Mouse (Mus musculus) limb, embryonic 10.5 days (tissue): Measurements from ENCODE around the gene Gm21887. TPM values are rescaled to one million over a fixed set of nuclear protein-coding genes. Genes with fewer than 3 reads are reported as not detected.
"Not testable (repeated sequence)": the region's sequence is repeated elsewhere in the genome, so short reads cannot be mapped to it uniquely, and the experiment has no call there.

Experiments
- DNase-seq: peaks from one replicate; pipeline ENCODE4 v3.0.0-alpha.2; 2017; ENCODE audit warnings: low spot score
- H3K27ac ChIP-seq: fragments of 300-500 bp; sonication (generic); 2 replicates; pipeline ENCODE4 v1.5.1; 2016; ENCODE audit warnings: mild to moderate bottlenecking
- H3K27me3 ChIP-seq: fragments of 300-500 bp; sonication (generic); 2 replicates; pipeline ENCODE4 v1.6.1; 2016; ENCODE audit warnings: low read depth, mild to moderate bottlenecking; ENCODE audit not compliant: poor library complexity, severe bottlenecking
- H3K36me3 ChIP-seq: fragments of 300-500 bp; sonication (generic); 2 replicates; pipeline ENCODE4 v1.6.1; 2016; ENCODE audit warnings: mild to moderate bottlenecking, moderate library complexity
- H3K4me1 ChIP-seq: fragments of 300-500 bp; sonication (generic); 2 replicates; pipeline ENCODE4 v1.6.1; 2016
- H3K4me3 ChIP-seq: fragments of 300-500 bp; sonication (generic); 2 replicates; pipeline ENCODE4 v1.5.1; 2016; ENCODE audit warnings: mild to moderate bottlenecking, moderate library complexity
- H3K9me3 ChIP-seq: fragments of 300-500 bp; sonication (generic); replicated peaks from 2 replicates; pipeline ENCODE4 v1.6.1; 2016; ENCODE audit warnings: mild to moderate bottlenecking
- WGBS: fragments of 180-500 bp; shearing (Covaris S2); methylation state at CpG from one replicate; pipeline ENCODE4 v1.1.7; 2016; 5-methylcytosine and 5-hydroxymethylcytosine counted together
- polyA plus RNA-seq: library from polyadenylated mRNA; unstranded; fragments of >200 nt; fragmentation: Nextera tagmentation; extraction: Ambion mirVana; gene quantifications from 2 replicates; pipeline ENCODE4 v1.2.1, GENCODE M21; 2016

Gm21887 gene
- polyA plus RNA-seq, 1 experiment from 2014 or later: 254 TPM

DNA sequence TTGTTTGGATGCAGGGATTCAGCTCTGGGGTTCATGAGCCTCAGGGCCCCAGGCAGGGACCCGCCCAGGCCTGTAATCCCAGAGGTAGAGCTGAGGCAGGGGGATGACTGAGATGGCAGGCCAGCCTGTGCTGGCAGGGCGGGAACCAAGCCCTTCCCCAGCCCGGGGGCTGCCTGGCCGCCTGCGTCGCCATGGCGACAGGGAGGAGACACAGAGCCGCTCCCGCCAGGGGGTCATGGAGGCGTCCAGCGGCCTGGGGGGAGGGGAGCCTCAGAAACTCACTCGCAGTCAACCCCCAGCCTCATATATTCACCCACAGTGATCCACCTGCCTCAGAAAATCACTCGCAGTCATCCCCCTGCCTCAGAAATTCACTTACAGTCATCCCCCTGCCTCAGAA, 4.3 kb upstream of the Gm21887 start:
- H3K27ac ChIP-seq, H3K4me3 ChIP-seq, H3K27me3 ChIP-seq, H3K36me3 ChIP-seq: not testable (repeated sequence)
- peak; percentile 36 for DNase-seq
- WGBS: 27% methylated on average over 13 of the region's 13 CpGs
- Histone ChIP-seq H3K9me3 (peaks cover 24% of the 10 kb centered on the region), H3K4me1 (peaks cover 11% of the 10 kb centered on the region; the same call in 1 of the 2 replicates)

DNA sequence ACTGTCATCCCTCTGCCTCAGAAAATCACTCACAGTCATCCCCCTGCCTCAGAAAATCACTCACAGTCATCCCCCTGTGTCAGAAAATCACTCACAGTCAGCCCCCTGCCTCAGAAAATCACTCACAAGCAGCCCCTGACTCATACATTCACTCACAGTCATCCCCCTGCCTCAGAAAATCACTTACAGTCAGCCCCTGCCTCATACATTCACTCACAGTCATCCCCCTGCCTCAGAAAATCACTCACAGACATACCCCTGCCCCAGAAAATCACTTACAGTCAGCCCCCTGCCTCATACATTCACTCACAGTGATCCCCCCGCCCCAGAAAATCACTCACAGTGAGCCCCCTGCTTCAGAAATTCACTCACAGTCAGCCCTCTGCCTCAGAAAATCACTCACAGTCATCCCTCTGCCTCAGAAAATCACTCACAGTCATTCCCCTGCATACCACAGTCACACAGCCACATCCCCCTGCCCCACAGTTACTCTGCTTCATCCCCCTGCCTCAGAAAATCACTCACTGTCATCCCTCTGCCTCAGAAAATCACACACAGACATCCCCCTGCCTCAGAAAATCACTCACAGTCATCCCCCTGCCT, 3.7 kb upstream of the Gm21887 start:
- WGBS: 44% methylated on average over 1 of the region's 1 CpGs
- Histone ChIP-seq H3K9me3 (peaks cover 25% of the 10 kb centered on the region), H3K36me3 (peaks cover 11% of the 10 kb centered on the region), H3K4me1 (peaks cover 13% of the 10 kb centered on the region; the same call in 1 of the 2 replicates)
- H3K27ac ChIP-seq, H3K27me3 ChIP-seq, H3K4me3 ChIP-seq: not testable (repeated sequence)
- peak; percentile 26 for DNase-seq

DNA sequence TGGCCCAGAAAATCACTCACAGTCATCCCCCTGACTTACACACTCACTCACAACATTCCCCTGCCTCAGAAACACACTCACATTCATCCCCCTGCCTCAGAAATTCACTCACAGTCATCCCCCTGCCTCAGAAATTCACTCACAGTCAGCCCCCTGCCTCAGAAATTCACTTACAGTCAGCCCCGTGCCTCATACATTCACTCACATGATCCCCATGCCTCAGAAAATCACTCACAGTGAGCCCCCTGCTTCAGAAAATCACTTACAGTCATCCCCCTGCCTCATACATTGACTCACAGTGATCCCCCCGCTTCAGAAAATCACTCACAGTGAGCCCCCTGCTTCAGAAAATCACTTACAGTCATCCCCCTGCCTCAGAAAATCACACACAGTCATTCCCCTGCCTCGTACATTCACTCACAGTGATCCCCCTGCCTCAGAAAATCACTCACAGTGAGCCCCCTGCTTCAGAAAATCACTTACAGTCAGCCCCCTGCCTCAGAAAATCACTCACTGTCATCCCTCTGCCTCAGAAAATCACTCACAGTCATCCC, 2.7 kb upstream of the Gm21887 start:
- H3K27ac ChIP-seq: peak overlapping the region; percentile 16; the same call in 1 of the 2 replicates

DNA sequence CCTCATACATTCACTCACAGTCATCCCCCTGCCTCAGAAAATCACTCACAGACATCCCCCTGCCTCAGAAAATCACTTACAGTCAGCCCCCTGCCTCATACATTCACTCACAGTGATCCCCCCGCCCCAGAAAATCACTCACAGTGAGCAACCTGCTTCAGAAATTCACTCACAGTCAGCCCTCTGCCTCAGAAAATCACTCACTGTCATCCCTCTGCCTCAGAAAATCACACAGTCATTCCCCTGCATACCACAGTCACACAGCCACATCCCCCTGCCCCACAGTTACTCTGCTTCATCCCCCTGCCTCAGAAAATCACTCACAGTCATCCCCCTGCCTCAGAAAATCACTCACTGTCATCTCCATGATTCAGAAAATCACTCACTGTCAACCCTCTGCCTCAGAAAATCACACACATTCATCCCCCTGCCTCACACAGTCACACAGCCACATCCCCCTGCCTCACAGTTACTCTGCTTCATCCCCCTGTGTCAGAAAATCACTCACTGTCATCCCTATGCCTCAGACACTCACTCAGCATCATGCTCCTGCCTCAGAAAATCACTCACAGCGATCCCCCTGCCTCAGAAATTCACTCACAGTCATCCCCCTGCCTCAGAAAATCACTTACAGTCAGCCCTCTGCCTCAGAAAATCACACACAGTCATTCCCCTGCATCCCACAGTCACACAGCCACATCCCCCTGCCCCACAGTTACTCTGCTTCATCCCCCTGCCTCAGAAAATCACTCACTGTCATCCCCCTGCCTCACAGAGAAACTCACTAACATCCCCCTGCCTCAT, 1.9 kb upstream of the Gm21887 start:
- peak; percentile 57 for DNase-seq
- WGBS: 49% methylated on average over 2 of the region's 2 CpGs
- Histone ChIP-seq H3K4me1 (peaks cover 14% of the 10 kb centered on the region; the same call in 1 of the 2 replicates), H3K36me3 (peaks cover 17% of the 10 kb centered on the region), H3K9me3 (peaks cover 30% of the 10 kb centered on the region), H3K27ac (peak overlapping the region; percentile 0; the same call in 1 of the 2 replicates)
- not testable (repeated sequence) for H3K4me3 ChIP-seq, H3K27me3 ChIP-seq

More for the DNA sequence above, 2.7 kb upstream of the Gm21887 start:
- H3K27me3 ChIP-seq, H3K4me3 ChIP-seq: not testable (repeated sequence)
- Histone ChIP-seq H3K36me3 (peaks cover 17% of the 10 kb centered on the region), H3K9me3 (peaks cover 30% of the 10 kb centered on the region), H3K4me1 (peaks cover 14% of the 10 kb centered on the region; the same call in 1 of the 2 replicates)
- 56% methylated on average over 3 of the region's 3 CpGs for WGBS
- DNase-seq: peak; percentile 59

DNA sequence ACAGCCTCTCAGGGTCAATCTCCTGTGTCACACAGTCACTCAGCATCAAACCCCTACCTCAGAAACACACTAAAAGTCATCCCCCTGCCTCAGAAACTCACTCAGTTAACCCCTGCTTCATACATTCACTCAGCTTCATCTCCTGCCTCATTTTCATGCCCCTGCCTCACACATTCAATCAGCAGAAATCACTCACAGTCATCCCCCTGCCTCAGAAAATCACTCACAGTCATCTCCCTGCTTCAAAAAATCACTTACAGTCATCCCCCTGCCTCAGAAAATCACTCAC, 1.3 kb upstream of the Gm21887 start:
- peak; percentile 35 for DNase-seq
- H3K27ac ChIP-seq: peak overlapping the region; percentile 31; the same call in 1 of the 2 replicates

DNA sequence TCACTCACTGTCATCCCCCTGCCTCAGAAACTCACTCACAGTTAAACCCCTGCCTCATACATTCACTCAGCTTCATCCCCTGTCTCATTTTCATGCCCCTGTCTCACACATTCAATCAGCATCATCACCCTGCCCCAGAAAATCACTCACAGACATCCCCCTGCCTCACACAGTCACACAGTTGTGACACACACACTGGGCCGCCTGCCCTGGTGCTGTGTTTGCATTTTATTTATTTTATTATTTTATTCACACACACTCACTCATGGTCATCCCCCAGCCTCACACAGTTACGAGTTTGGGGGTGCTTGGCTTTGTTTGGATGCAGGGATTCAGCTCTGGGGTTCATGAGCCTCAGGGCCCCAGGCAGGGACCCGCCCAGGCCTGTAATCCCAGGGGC, 875 bp upstream of the Gm21887 start:
- peaks cover 14% of the 10 kb centered on the region; the same call in 1 of the 2 replicates for H3K4me1 ChIP-seq
- peaks cover 17% of the 10 kb centered on the region for H3K36me3 ChIP-seq
- 56% methylated on average over 3 of the region's 3 CpGs for WGBS
- peak overlapping the region; percentile 55; the same call in 1 of the 2 replicates for H3K4me3 ChIP-seq
- peak; percentile 47 for DNase-seq
- peak overlapping the region; percentile 31; the same call in 1 of the 2 replicates for H3K27ac ChIP-seq
- peaks cover 30% of the 10 kb centered on the region for H3K9me3 ChIP-seq
- not testable (repeated sequence) for H3K27me3 ChIP-seq

More for the DNA sequence above, 1.3 kb upstream of the Gm21887 start:
- H3K4me1 ChIP-seq: peaks cover 14% of the 10 kb centered on the region; the same call in 1 of the 2 replicates
- peaks cover 30% of the 10 kb centered on the region for H3K9me3 ChIP-seq
- H3K36me3 ChIP-seq: peaks cover 17% of the 10 kb centered on the region
- H3K27me3 ChIP-seq, H3K4me3 ChIP-seq: not testable (repeated sequence)

DNA sequence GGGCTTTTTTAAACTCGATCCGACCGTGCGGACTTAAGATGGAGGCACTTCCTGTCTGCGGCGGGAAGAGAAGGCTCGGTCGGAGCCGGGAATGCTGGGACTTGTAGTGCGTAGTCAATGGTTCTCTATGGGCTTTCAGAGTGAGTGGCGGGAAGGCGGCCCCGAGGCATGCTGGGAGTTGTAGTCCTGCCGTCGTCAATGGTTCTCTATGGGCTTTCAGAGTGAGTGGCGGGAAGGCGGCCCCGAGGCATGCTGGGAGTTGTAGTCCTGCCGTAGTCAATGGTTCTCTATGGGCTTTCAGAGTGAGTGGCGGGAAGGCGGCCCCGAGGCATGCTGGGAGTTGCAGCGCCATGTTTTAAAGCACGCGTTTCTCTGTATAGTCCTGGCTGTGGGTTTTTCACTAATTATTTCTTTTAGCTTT, 352 bp downstream of the Gm21887 start:
- 52% methylated on average over 25 of the region's 25 CpGs for WGBS
- not testable (repeated sequence) for H3K27me3 ChIP-seq

DNA sequence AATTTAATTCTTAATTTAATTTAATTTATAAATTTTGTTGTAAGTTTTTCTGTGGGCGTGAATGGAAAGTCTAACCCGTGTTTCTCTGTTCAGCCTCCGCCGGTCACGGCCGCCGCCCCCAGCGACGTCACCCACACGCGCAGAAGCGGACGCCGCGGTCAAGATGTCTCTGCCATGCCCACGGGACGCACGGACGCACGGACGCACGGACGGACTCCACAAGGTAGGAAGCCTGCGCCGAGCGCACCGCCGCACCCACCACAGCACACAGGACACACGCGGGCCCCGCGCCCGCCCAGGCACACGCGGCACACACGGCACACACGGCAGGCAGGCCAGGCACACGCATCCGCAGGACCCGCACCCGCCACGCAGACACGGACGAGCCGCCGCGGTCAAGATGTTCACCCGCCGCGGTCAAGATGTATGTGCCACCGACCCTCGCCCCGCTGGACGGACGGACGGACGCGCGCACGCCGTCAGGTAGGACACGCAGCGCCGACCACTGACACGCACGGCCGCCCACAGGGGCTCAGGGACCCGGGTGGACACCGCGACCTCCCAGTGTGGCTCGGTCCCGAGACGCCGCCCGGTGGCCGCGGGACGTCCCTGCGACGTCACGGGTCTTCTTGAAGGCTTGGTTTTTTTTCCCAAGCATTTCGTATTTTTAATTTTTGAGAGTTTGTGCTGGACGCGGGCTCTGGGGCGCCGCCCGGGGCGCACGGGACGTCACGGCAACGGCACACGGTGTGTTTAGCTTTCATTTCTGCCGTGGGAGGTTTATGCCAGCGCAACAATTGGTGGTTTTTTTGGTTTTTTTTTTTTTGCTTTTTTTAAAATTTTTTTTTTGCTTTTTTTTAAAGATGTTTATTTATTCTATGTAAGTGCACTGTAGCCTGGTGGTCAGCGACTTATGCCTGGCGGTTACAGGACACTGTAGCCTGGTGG, 1.4 kb downstream of the Gm21887 start:
- H3K9me3 ChIP-seq: peaks cover 30% of the 10 kb centered on the region
- H3K4me3 ChIP-seq: peak overlapping the region; percentile 55
- 86% methylated on average over 97 of the region's 97 CpGs for WGBS
- H3K27me3 ChIP-seq, H3K27ac ChIP-seq: not testable (repeated sequence)
- peaks cover 14% of the 10 kb centered on the region; the same call in 1 of the 2 replicates for H3K4me1 ChIP-seq
- peaks cover 20% of the 10 kb centered on the region for H3K36me3 ChIP-seq
- DNase-seq: peak; percentile 81

More for the DNA sequence above, 352 bp downstream of the Gm21887 start:
- Histone ChIP-seq H3K4me1 (peaks cover 14% of the 10 kb centered on the region; the same call in 1 of the 2 replicates), H3K27ac (peak overlapping the region; percentile 89), H3K9me3 (peaks cover 30% of the 10 kb centered on the region), H3K4me3 (peak overlapping the region; percentile 55), H3K36me3 (peaks cover 19% of the 10 kb centered on the region)
- DNase-seq: peak; percentile 98

DNA sequence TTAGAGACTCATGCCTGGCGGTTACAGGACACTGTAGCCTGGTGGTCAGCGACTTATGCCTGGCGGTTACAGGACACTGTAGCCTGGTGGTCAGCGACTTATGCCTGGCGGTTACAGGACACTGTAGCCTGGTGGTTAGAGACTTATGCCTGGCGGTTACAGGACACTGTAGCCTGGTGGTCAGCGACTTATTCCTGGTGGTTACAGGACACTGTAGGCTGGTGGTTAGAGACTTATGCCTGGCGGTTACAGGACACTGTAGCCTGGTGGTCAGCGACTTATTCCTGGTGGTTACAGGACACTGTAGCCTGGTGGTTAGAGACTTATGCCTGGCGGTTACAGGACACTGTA, 2.0 kb downstream of the Gm21887 start:
- not testable (repeated sequence) for DNase-seq, H3K27ac ChIP-seq, H3K4me3 ChIP-seq, H3K27me3 ChIP-seq
- Histone ChIP-seq H3K9me3 (peaks cover 30% of the 10 kb centered on the region), H3K4me1 (peaks cover 14% of the 10 kb centered on the region; the same call in 1 of the 2 replicates), H3K36me3 (peaks cover 26% of the 10 kb centered on the region)
- WGBS: 79% methylated on average over 6 of the region's 10 CpGs

DNA sequence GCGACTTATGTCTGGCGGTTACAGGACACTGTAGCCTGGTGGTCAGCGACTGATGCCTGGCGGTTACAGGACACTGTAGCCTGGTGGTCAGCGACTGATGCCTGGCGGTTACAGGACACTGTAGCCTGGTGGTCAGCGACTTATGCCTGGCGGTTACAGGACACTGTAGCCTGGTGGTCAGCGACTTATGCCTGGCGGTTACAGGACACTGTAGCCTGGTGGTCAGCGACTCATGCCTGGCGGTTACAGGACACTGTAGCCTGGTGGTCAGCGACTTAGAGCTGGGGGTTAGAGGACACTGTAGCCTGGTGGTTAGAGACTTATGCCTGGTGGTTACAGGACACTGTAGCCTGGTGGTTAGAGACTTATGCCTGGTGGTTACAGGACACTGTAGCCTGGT, 4.0 kb downstream of the Gm21887 start:
- not testable (repeated sequence) for H3K4me3 ChIP-seq, H3K4me1 ChIP-seq, H3K27ac ChIP-seq, H3K27me3 ChIP-seq, DNase-seq
- 90% methylated on average over 6 of the region's 13 CpGs for WGBS
- Histone ChIP-seq H3K9me3 (peaks cover 19% of the 10 kb centered on the region), H3K36me3 (peaks cover 41% of the 10 kb centered on the region)

DNA sequence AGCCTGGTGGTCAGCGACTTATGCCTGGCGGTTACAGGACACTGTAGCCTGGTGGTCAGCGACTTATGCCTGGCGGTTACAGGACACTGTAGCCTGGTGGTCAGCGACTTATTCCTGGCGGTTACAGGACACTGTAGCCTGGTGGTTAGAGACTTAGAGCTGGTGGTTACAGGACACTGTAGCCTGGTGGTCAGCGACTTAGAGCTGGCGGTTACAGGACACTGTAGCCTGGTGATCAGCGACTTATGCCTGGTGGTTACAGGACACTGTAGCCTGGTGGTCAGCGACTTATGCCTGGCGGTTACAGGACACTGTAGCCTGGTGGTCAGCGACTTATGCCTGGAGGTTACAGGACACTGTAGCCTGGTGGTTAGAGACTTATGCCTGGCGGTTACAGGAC, 4.6 kb downstream of the Gm21887 start:
- peaks cover 21% of the 10 kb centered on the region for H3K9me3 ChIP-seq
- H3K36me3 ChIP-seq: peaks cover 47% of the 10 kb centered on the region
- H3K27ac ChIP-seq, H3K4me1 ChIP-seq, H3K4me3 ChIP-seq, H3K27me3 ChIP-seq, DNase-seq: not testable (repeated sequence)
- 79% methylated on average over 6 of the region's 13 CpGs for WGBS

DNA sequence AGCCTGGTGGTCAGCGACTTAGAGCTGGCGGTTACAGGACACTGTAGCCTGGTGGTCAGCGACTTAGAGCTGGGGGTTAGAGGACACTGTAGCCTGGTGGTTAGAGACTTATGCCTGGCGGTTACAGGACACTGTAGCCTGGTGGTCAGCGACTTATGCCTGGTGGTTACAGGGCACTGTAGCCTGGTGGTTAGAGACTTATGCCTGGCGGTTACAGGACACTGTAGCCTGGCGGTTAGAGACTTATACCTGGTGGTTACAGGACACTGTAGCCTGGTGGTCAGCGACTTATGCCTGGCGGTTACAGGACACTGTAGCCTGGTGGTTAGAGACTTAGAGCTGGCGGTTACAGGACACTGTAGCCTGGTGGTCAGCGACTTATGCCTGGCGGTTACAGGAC, 6.4 kb downstream of the Gm21887 start:
- WGBS: 90% methylated on average over 10 of the region's 12 CpGs
- Histone ChIP-seq H3K36me3 (peaks cover 54% of the 10 kb centered on the region), H3K9me3 (peaks cover 18% of the 10 kb centered on the region)
- DNase-seq, H3K4me3 ChIP-seq, H3K27me3 ChIP-seq, H3K27ac ChIP-seq, H3K4me1 ChIP-seq: not testable (repeated sequence)
